Mouse (Mus musculus) hindbrain, postnatal 0 days (tissue): ENCODE data around the gene Gm44790. TPM values are rescaled to one million over a fixed set of nuclear protein-coding genes. Genes with fewer than 3 reads are reported as not detected.

Experiments
- ATAC-seq: fragments of 200-750 bp; cut with Nextera tagmentation; 2 replicates; pipeline ENCODE4 v1.8.0; 2017; ENCODE audit warnings: mild to moderate bottlenecking, moderate TSS enrichment, moderate library complexity
- DNase-seq: peaks from one replicate; pipeline ENCODE4 v3.0.0-alpha.2; 2015; ENCODE audit warnings: low spot score
- H3K27ac ChIP-seq: fragments of 300-500 bp; sonication (generic); 2 replicates; pipeline ENCODE4 v1.5.1; 2014; ENCODE audit warnings: mild to moderate bottlenecking
- H3K27me3 ChIP-seq: fragments of 300-500 bp; sonication (generic); 2 replicates; pipeline ENCODE4 v1.6.1; 2014; ENCODE audit warnings: low read length, mixed read lengths; ENCODE audit not compliant: insufficient read depth
- H3K36me3 ChIP-seq: fragments of 300-500 bp; sonication (generic); 2 replicates; pipeline ENCODE4 v1.6.1; 2014; ENCODE audit warnings: low read length, mixed read lengths; ENCODE audit not compliant: insufficient read depth
- H3K4me1 ChIP-seq: fragments of 300-500 bp; sonication (generic); 2 replicates; pipeline ENCODE4 v1.6.1; 2014; ENCODE audit warnings: antibody characterized with exemption, low read length, mixed read lengths; ENCODE audit not compliant: insufficient read depth
- H3K4me2 ChIP-seq: fragments of 300-500 bp; sonication (generic); 2 replicates; pipeline ENCODE4 v1.6.1; 2014; ENCODE audit warnings: low read depth, mild to moderate bottlenecking, low read length, moderate library complexity, mixed read lengths
- H3K4me3 ChIP-seq: fragments of 300-500 bp; sonication (generic); 2 replicates; pipeline ENCODE4 v1.5.1; 2014; ENCODE audit warnings: low read length
- H3K9ac ChIP-seq: fragments of 300-500 bp; sonication (generic); replicated peaks from 2 replicates; pipeline ENCODE4 v1.6.1; 2014; ENCODE audit warnings: mild to moderate bottlenecking, low read length, moderate library complexity, mixed read lengths
- H3K9me3 ChIP-seq: fragments of 300-500 bp; sonication (generic); 2 replicates; pipeline ENCODE4 v1.6.1; 2016; ENCODE audit warnings: low read length, mixed read lengths
- CTCF ChIP-seq: IDR thresholded peaks from 2 replicates; pipeline ENCODE4 v1.5.1; 2016; ENCODE audit warnings: antibody characterized with exemption, control low read depth, low read depth
- WGBS: fragments of 180-500 bp; shearing (Covaris S2); extraction: QIAGEN DNeasy Blood & Tissue Kit; methylation state at CpG from one replicate; pipeline ENCODE4 v1.1.7; 2014; 5-methylcytosine and 5-hydroxymethylcytosine counted together
- polyA plus RNA-seq: library from polyadenylated mRNA; unstranded; fragments of >200 nt; fragmentation: Nextera tagmentation; extraction: Ambion mirVana; gene quantifications from 2 replicates; pipeline ENCODE4 v1.2.1, GENCODE M21; 2015
- total RNA-seq: library from RNA; depleted of rRNA; stranded (reverse); fragments of >200 nt; gene quantifications from 2 replicates; pipeline ENCODE4 v1.2.3, GENCODE M21; 2014

The Gm44790 gene
- total and polyA plus RNA-seq, 2 experiments from 2014 or later: not detected

GRCm38 (mm10) chr6:86445551-86445950 lies 19.1 kb downstream of the Gm44790 start:
- H3K9ac ChIP-seq: no peak overlapping the region
- ATAC-seq (no peak), DNase-seq (no peak)
- no peaks in the 10 kb centered on the region for H3K27me3 ChIP-seq
- no peaks in the 10 kb centered on the region for H3K4me1 ChIP-seq
- H3K4me3 ChIP-seq: no peak overlapping the region
- no peak for TF ChIP-seq CTCF
- peaks cover 43% of the 10 kb centered on the region for H3K36me3 ChIP-seq
- no peak overlapping the region for H3K27ac ChIP-seq
- 91% methylated on average over 18 of the region's 18 CpGs for WGBS
- no peak overlapping the region for H3K4me2 ChIP-seq
- no peaks in the 10 kb centered on the region for H3K9me3 ChIP-seq

GRCm38 (mm10) chr6:86446927-86447568 lies 20.6 kb downstream of the Gm44790 start:
- no peak for TF ChIP-seq CTCF
- no peaks in the 10 kb centered on the region for H3K27me3 ChIP-seq
- DNase-seq (no peak), ATAC-seq (no peak)
- no peak overlapping the region for H3K27ac ChIP-seq
- H3K36me3 ChIP-seq: peaks cover 48% of the 10 kb centered on the region
- H3K9ac ChIP-seq: no peak overlapping the region
- no peaks in the 10 kb centered on the region for H3K4me1 ChIP-seq
- no peak overlapping the region for H3K4me3 ChIP-seq
- H3K9me3 ChIP-seq: no peaks in the 10 kb centered on the region
- H3K4me2 ChIP-seq: no peak overlapping the region
- 94% methylated on average over 1 of the region's 1 CpGs for WGBS

GRCm38 (mm10) chr6:86456727-86457126 lies 30.3 kb downstream of the Gm44790 start:
- no peak overlapping the region for H3K4me3 ChIP-seq

GRCm38 (mm10) chr6:86463079-86463478 lies 36.6 kb downstream of the Gm44790 start:
- H3K4me1 ChIP-seq: no peaks in the 10 kb centered on the region
- no peak overlapping the region for H3K9ac ChIP-seq
- H3K4me2 ChIP-seq: no peak overlapping the region
- WGBS: 95% methylated on average over 3 of the region's 3 CpGs
- TF ChIP-seq CTCF: no peak
- H3K4me3 ChIP-seq: no peak overlapping the region
- no peak overlapping the region for H3K27ac ChIP-seq
- no peak for DNase-seq
- no peaks in the 10 kb centered on the region for H3K9me3 ChIP-seq
- peaks cover 22% of the 10 kb centered on the region for H3K36me3 ChIP-seq
- no peaks in the 10 kb centered on the region for H3K27me3 ChIP-seq
- no peak for ATAC-seq

More at GRCm38 (mm10) chr6:86456727-86457126, 30.3 kb downstream of the Gm44790 start:
- no peak for TF ChIP-seq CTCF
- Histone ChIP-seq H3K27ac (no peak overlapping the region), H3K4me1 (no peaks in the 10 kb centered on the region), H3K27me3 (no peaks in the 10 kb centered on the region), H3K36me3 (peaks cover 34% of the 10 kb centered on the region), H3K9ac (no peak overlapping the region), H3K4me2 (no peak overlapping the region), H3K9me3 (no peaks in the 10 kb centered on the region)
- DNase-seq (no peak), ATAC-seq (no peak)
- 91% methylated on average over 3 of the region's 3 CpGs for WGBS

- peaks cover 10% of the 10 kb centered on the region for H3K4me1 ChIP-seq
- no peak overlapping the region for H3K4me3 ChIP-seq
- no peaks in the 10 kb centered on the region for H3K36me3 ChIP-seq
- peak overlapping the region; percentile 47; the same call in 1 of the 2 replicates for H3K9ac ChIP-seq
- ATAC-seq (no peak), DNase-seq (no peak)
- H3K27me3 ChIP-seq: no peaks in the 10 kb centered on the region
- peak overlapping the region; percentile 94 for H3K27ac ChIP-seq
- TF ChIP-seq CTCF: no peak
- H3K9me3 ChIP-seq: no peaks in the 10 kb centered on the region
- peak overlapping the region; percentile 64 for H3K4me2 ChIP-seq
- 89% methylated on average over 3 of the region's 3 CpGs for WGBS
Observed at GRCm38 (mm10) chr6:86471317-86471716, 44.9 kb downstream of the Gm44790 start.

- Histone ChIP-seq H3K9ac (peak overlapping the region; percentile 47), H3K4me2 (peak overlapping the region; percentile 64)
- DNase-seq: no peak
Observed at GRCm38 (mm10) chr6:86471760-86472099, 45.3 kb downstream of the Gm44790 start.

More at GRCm38 (mm10) chr6:86471760-86472099, 45.3 kb downstream of the Gm44790 start:
- Histone ChIP-seq H3K27me3 (no peaks in the 10 kb centered on the region), H3K9me3 (no peaks in the 10 kb centered on the region), H3K4me3 (peak overlapping the region; percentile 33), H3K36me3 (no peaks in the 10 kb centered on the region), H3K27ac (peak overlapping the region; percentile 94), H3K4me1 (peaks cover 10% of the 10 kb centered on the region)
- peak; percentile 41 for ATAC-seq
- 21% methylated on average over 9 of the region's 9 CpGs for WGBS
- TF ChIP-seq CTCF: no peak
